ENCODE assay signal across 8 mouse cellular contexts in genomic region chr16:74410125-74410524, GRCm38 (mm10). TPM values are rescaled to one million over a fixed set of nuclear protein-coding genes. Genes with fewer than 3 reads are reported as not detected.
DNase-seq lines count a peak whose midpoint lies in the region; ATAC-seq and TF ChIP-seq lines count a peak whose summit lies in the region.

No protein-coding gene starts in this region.

- no peaks in the 10 kb centered on the region for H3K4me1 ChIP-seq in heart, embryonic 11.5 days (ENCODE audit: control insufficient read depth, insufficient read depth, low read length)
- H3K4me1 ChIP-seq in embryonic facial prominence, embryonic 12.5 days: no peaks in the 10 kb centered on the region; the same call in 1 of the 2 replicates
- H3K4me1 ChIP-seq in intestine, embryonic 15.5 days (replicated peaks): no peaks in the 10 kb centered on the region
- H3K4me1 ChIP-seq in lung, postnatal 0 days (ENCODE audit: insufficient read depth, low read depth, low read length): peaks cover 7% of the 10 kb centered on the region; the same call in 1 of the 2 replicates
- no peaks in the 10 kb centered on the region for H3K4me1 ChIP-seq in stomach, embryonic 14.5 days (ENCODE audit: control insufficient read depth, insufficient read depth, low read length)

- peak overlapping the region; percentile 68 for H3K4me2 ChIP-seq in heart, embryonic 11.5 days
- peak overlapping the region; percentile 91 for H3K4me2 ChIP-seq in embryonic facial prominence, embryonic 12.5 days (replicated peaks)
- H3K4me2 ChIP-seq in intestine, embryonic 15.5 days (replicated peaks): peak overlapping the region; percentile 94
- H3K4me2 ChIP-seq in lung, postnatal 0 days (replicated peaks; ENCODE audit: low read depth, low read length): peak overlapping the region; percentile 65
- H3K4me2 ChIP-seq in stomach, embryonic 14.5 days (replicated peaks; ENCODE audit: low read depth, low read length): peak overlapping the region; percentile 98

- TF ChIP-seq CTCF in lung, postnatal 0 days (IDR thresholded peaks at IDR 0.05): 0 out of 2 replicates have a peak, but pooled peaks have one; percentile 11

- H3K27ac ChIP-seq in heart, embryonic 11.5 days (ENCODE audit: low read depth, low read length): no peak overlapping the region
- H3K27ac ChIP-seq in embryonic facial prominence, embryonic 12.5 days: no peak overlapping the region
- H3K27ac ChIP-seq in intestine, embryonic 15.5 days: no peak overlapping the region
- H3K27ac ChIP-seq in lung, postnatal 0 days (ENCODE audit: low read length): no peak overlapping the region
- H3K27ac ChIP-seq in stomach, embryonic 14.5 days (ENCODE audit: low read length): no peak overlapping the region

- TF ChIP-seq EP300 in lung, postnatal 0 days (IDR thresholded peaks at IDR 0.05): no peak

- H3K27me3 ChIP-seq in heart, embryonic 11.5 days (ENCODE audit: control insufficient read depth, insufficient read depth, low read length): no peaks in the 10 kb centered on the region
- H3K27me3 ChIP-seq in embryonic facial prominence, embryonic 12.5 days: no peaks in the 10 kb centered on the region
- no peaks in the 10 kb centered on the region for H3K27me3 ChIP-seq in intestine, embryonic 15.5 days (replicated peaks)
- H3K27me3 ChIP-seq in lung, postnatal 0 days (replicated peaks; ENCODE audit: insufficient read depth, low read length): no peaks in the 10 kb centered on the region
- H3K27me3 ChIP-seq in stomach, embryonic 14.5 days (ENCODE audit: control insufficient read depth, insufficient read depth, low read length): no peaks in the 10 kb centered on the region

- DNase-seq in heart, postnatal 14 days: no peak
- peak; percentile 15 for DNase-seq in lung, postnatal 0 days (ENCODE audit: low spot score)
- DNase-seq in natural killer cell, adult 2 months (ENCODE audit: low spot score in 2 of 2): no peak

- no peak for ATAC-seq in heart, embryonic 11.5 days (replicated peaks; ENCODE audit: insufficient number of reproducible peaks, low FRiP score, low TSS enrichment)
- ATAC-seq in embryonic facial prominence, embryonic 12.5 days (ENCODE audit: insufficient number of reproducible peaks, insufficient read depth, low FRiP score, low TSS enrichment): no peak
- ATAC-seq in intestine, embryonic 15.5 days: no peak
- no peak for ATAC-seq in lung, postnatal 0 days
- no peak for ATAC-seq in stomach, embryonic 14.5 days (ENCODE audit: insufficient number of reproducible peaks, insufficient read depth, low FRiP score, low read depth)
- ATAC-seq in CD4-positive, CD25-positive, alpha-beta regulatory T cell, adult 4 months: no peak

- intact Hi-C loops in heart, postnatal 14 days (cut with DNase I): loop anchor here (2.0 to 5.0 kb wide), 2 partner anchors 183 to 1415 kb away; no protein-coding TSS in a partner anchor

- no peak overlapping the region for H3K9ac ChIP-seq in heart, embryonic 11.5 days (ENCODE audit: low read depth, low read length)
- H3K9ac ChIP-seq in embryonic facial prominence, embryonic 12.5 days: peak overlapping the region; percentile 61
- H3K9ac ChIP-seq in intestine, embryonic 15.5 days: peak overlapping the region; percentile 53; the same call in 1 of the 2 replicates
- no peak overlapping the region for H3K9ac ChIP-seq in lung, postnatal 0 days (replicated peaks; ENCODE audit: low read depth)
- 0 out of 2 replicates have a peak overlapping the region, but pooled peaks have one; percentile 46 for H3K9ac ChIP-seq in stomach, embryonic 14.5 days (replicated peaks; ENCODE audit: low read depth, low read length)

- no peaks in the 10 kb centered on the region for H3K36me3 ChIP-seq in heart, embryonic 11.5 days (ENCODE audit: control insufficient read depth, insufficient read depth, low read length)
- no peaks in the 10 kb centered on the region for H3K36me3 ChIP-seq in embryonic facial prominence, embryonic 12.5 days
- no peaks in the 10 kb centered on the region for H3K36me3 ChIP-seq in intestine, embryonic 15.5 days
- no peaks in the 10 kb centered on the region for H3K36me3 ChIP-seq in lung, postnatal 0 days (ENCODE audit: insufficient read depth, low read length)
- no peaks in the 10 kb centered on the region for H3K36me3 ChIP-seq in stomach, embryonic 14.5 days (ENCODE audit: control insufficient read depth, insufficient read depth, low read length)

- WGBS in heart, embryonic 11.5 days (ENCODE audit: insufficient replicate concordance): 15% methylated on average over 6 of the region's 6 CpGs
- WGBS in embryonic facial prominence, embryonic 12.5 days: 26% methylated on average over 6 of the region's 6 CpGs
- 15% methylated on average over 6 of the region's 6 CpGs for WGBS in intestine, embryonic 15.5 days
- 9% methylated on average over 6 of the region's 6 CpGs for WGBS in lung, postnatal 0 days
- 13% methylated on average over 6 of the region's 6 CpGs for WGBS in stomach, embryonic 14.5 days

- H3K4me3 ChIP-seq in heart, embryonic 11.5 days (ENCODE audit: low read depth, low read length): peak overlapping the region; percentile 67
- peak overlapping the region; percentile 64 for H3K4me3 ChIP-seq in embryonic facial prominence, embryonic 12.5 days
- peak overlapping the region; percentile 53 for H3K4me3 ChIP-seq in intestine, embryonic 15.5 days (replicated peaks)
- H3K4me3 ChIP-seq in lung, postnatal 0 days (ENCODE audit: low read depth, low read length): peak overlapping the region; percentile 47
- H3K4me3 ChIP-seq in stomach, embryonic 14.5 days (ENCODE audit: low read depth, low read length): peak overlapping the region; percentile 53

- no peaks in the 10 kb centered on the region for H3K9me3 ChIP-seq in heart, embryonic 11.5 days (replicated peaks; ENCODE audit: control insufficient read depth, low read length)
- no peaks in the 10 kb centered on the region for H3K9me3 ChIP-seq in embryonic facial prominence, embryonic 12.5 days
- no peaks in the 10 kb centered on the region for H3K9me3 ChIP-seq in intestine, embryonic 15.5 days
- no peaks in the 10 kb centered on the region for H3K9me3 ChIP-seq in lung, postnatal 0 days (ENCODE audit: low read length)
- H3K9me3 ChIP-seq in stomach, embryonic 14.5 days (ENCODE audit: control insufficient read depth, low read depth, low read length): no peaks in the 10 kb centered on the region

RNA-seq across cellular contexts. Expression of gene Robo2, which starts 1.5 kb away (rescaled TPM):
- 18.8 and 22.1 TPM in 2 replicates for polyA plus RNA-seq in heart, embryonic 11.5 days (2014; fragmentation: Nextera tagmentation; extraction: Ambion mirVana)
- 1 to 10 TPM; 1.9 to 2.4 TPM for total RNA-seq in heart, postnatal 14 days (2021)
- polyA plus RNA-seq in embryonic facial prominence, embryonic 12.5 days (2016; fragmentation: Nextera tagmentation; extraction: Ambion mirVana): 66.7 and 71.5 TPM in 2 replicates
- polyA plus RNA-seq in intestine, embryonic 15.5 days (2015; fragmentation: Nextera tagmentation; extraction: Ambion mirVana): 19.0 and 21.1 TPM in 2 replicates
- polyA plus RNA-seq in lung, postnatal 0 days (2015; fragmentation: Nextera tagmentation; extraction: Ambion mirVana): 13.3 and 19.9 TPM in 2 replicates
- polyA plus RNA-seq in stomach, embryonic 14.5 days (2014; fragmentation: Nextera tagmentation; extraction: Ambion mirVana): 42.4 and 44.7 TPM in 2 replicates
- polyA plus RNA-seq in CD4-positive, CD25-positive, alpha-beta regulatory T cell, adult 4 months (2017; shearing (Covaris generic)): not detected

Comparison
In these comparisons a context has a peak if more than half of its experiments do, and no peak if none do; other contexts are left out.
1. H3K9ac ChIP-seq: peak in embryonic facial prominence, embryonic 12.5 days (single experiment), intestine, embryonic 15.5 days (single experiment) and stomach, embryonic 14.5 days (single experiment); none in heart, embryonic 11.5 days (single experiment) and lung, postnatal 0 days (single experiment).
2. RNA of gene Robo2, which starts 1.5 kb away (polyA plus RNA-seq): 66.7 to 71.5 TPM in embryonic facial prominence, embryonic 12.5 days, 42.4 to 44.7 TPM in stomach, embryonic 14.5 days, 19.0 to 21.1 TPM in intestine, embryonic 15.5 days, 18.8 to 22.1 TPM in heart, embryonic 11.5 days and 13.3 to 19.9 TPM in lung, postnatal 0 days; not detected in CD4-positive, CD25-positive, alpha-beta regulatory T cell, adult 4 months; every median in the first group is over 10 times any median in the second.
3. Peak in every context shown above with its lines, with median percentiles within 50 percentile points of each other: H3K4me2 ChIP-seq and H3K4me3 ChIP-seq.